Mouse (Mus musculus): ENCODE measurements around the gene Lbx1. TPM values are rescaled to one million over a fixed set of nuclear protein-coding genes. Genes with fewer than 3 reads are reported as not detected.
A peak's percentile ranks its signal among the peaks of the same experiment; 100 is the strongest.

Lbx1 gene
- polyA plus RNA-seq, 1 experiment from 2014 or later = not detected

DNA sequence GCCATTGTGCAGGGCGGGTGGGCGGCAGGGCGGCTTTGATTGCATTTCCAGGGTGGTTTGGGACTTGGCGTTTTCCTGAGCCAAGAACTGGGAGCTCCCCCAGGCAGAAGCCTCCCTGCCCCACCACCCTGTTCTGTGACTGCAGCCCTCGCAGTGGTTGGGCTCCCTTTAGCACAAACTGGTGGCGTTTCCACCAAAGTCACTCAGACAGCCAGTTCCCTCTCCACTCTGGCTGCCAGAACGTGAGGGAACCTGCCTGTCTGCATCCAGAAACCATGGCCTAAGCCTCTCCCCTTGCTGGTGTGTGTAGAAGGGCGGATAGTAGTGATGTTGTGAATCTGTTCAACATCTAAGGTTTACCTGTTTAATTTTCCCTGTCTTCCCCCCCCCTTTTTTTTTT is 9.4 kb downstream of the Lbx1 start:
- ATAC-seq (replicated peaks; ENCODE audit: low FRiP score) (no peak), DNase-seq (ENCODE audit: low spot score) (peak; percentile 57)
- WGBS = 0% methylated on average over 8 of the region's 8 CpGs
- Histone ChIP-seq H3K36me3 (ENCODE audit: control insufficient read depth, insufficient read depth, low read length) (no peaks in the 10 kb centered on the region), H3K9ac (ENCODE audit: low read length) (no peak overlapping the region), H3K27ac (ENCODE audit: low read depth, low read length) (no peak overlapping the region), H3K27me3 (ENCODE audit: control insufficient read depth, insufficient read depth, low read length) (peaks cover 98% of the 10 kb centered on the region), H3K9me3 (ENCODE audit: control insufficient read depth, low read length) (no peaks in the 10 kb centered on the region), H3K4me1 (replicated peaks; ENCODE audit: control insufficient read depth, insufficient read depth, low read length) (peaks cover 8% of the 10 kb centered on the region; the same call in 1 of the 2 replicates), H3K4me3 (ENCODE audit: low read depth, low read length) (no peak overlapping the region), H3K4me2 (ENCODE audit: low read depth, low read length, severe bottlenecking) (no peak overlapping the region)

DNA sequence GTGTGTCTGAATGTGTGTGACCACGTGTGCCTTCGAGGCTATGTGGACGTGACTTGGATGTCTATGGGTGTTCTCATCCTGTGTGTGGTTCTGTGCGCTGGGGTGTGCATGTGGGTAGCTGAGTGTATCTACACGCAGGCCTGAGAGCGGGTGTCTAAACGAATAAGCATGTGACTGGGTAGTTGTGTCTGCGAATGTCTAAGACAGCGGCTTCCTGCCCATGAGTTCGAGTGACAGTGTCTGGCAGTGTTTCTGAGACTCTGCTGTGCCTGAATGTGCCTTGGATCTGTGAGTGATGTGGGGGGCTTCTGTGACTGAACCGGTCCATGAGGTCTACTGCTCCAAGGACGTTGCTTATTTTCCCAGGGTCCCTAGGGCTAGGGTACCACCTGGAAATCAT is 10.5 kb downstream of the Lbx1 start:
- Histone ChIP-seq H3K27ac (ENCODE audit: low read depth, low read length) (no peak overlapping the region), H3K9ac (ENCODE audit: low read length) (no peak overlapping the region), H3K4me2 (ENCODE audit: low read depth, low read length, severe bottlenecking) (no peak overlapping the region), H3K4me3 (ENCODE audit: low read depth, low read length) (no peak overlapping the region), H3K9me3 (ENCODE audit: control insufficient read depth, low read length) (no peaks in the 10 kb centered on the region), H3K4me1 (replicated peaks; ENCODE audit: control insufficient read depth, insufficient read depth, low read length) (peaks cover 3% of the 10 kb centered on the region; the same call in 1 of the 2 replicates), H3K36me3 (ENCODE audit: control insufficient read depth, insufficient read depth, low read length) (no peaks in the 10 kb centered on the region), H3K27me3 (ENCODE audit: control insufficient read depth, insufficient read depth, low read length) (peaks cover 90% of the 10 kb centered on the region)
- 2% methylated on average over 12 of the region's 12 CpGs for WGBS
- ATAC-seq (replicated peaks; ENCODE audit: low FRiP score) (no peak), DNase-seq (ENCODE audit: low spot score) (peak; percentile 55)

DNA sequence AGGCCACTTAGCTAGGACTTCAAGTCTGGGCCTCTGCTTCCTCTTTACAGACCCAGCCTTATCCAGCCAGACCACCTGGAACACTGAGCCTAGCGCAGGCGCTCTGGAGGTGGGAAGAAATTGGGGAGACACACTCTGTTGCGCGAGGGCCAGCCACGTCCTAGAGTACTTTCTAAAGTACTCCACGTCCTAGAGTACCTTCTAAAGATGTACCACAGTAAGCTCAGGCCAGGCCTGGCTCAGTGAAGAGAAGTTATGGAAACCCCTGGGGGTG is 11.4 kb downstream of the Lbx1 start:
- ATAC-seq (replicated peaks; ENCODE audit: low FRiP score) = no peak
- H3K9me3 ChIP-seq (ENCODE audit: control insufficient read depth, low read length) = no peaks in the 10 kb centered on the region
- DNase-seq (ENCODE audit: low spot score) = no peak
- peaks cover 84% of the 10 kb centered on the region for H3K27me3 ChIP-seq (ENCODE audit: control insufficient read depth, insufficient read depth, low read length)
- H3K4me1 ChIP-seq (replicated peaks; ENCODE audit: control insufficient read depth, insufficient read depth, low read length) = peaks cover 3% of the 10 kb centered on the region; the same call in 1 of the 2 replicates
- no peaks in the 10 kb centered on the region for H3K36me3 ChIP-seq (ENCODE audit: control insufficient read depth, insufficient read depth, low read length)
- no peak overlapping the region for H3K4me3 ChIP-seq (ENCODE audit: low read depth, low read length)
- H3K4me2 ChIP-seq (ENCODE audit: low read depth, low read length, severe bottlenecking) = no peak overlapping the region
- 0% methylated on average over 6 of the region's 6 CpGs for WGBS
- no peak overlapping the region for H3K27ac ChIP-seq (ENCODE audit: low read depth, low read length)
- H3K9ac ChIP-seq (ENCODE audit: low read length) = no peak overlapping the region

DNA sequence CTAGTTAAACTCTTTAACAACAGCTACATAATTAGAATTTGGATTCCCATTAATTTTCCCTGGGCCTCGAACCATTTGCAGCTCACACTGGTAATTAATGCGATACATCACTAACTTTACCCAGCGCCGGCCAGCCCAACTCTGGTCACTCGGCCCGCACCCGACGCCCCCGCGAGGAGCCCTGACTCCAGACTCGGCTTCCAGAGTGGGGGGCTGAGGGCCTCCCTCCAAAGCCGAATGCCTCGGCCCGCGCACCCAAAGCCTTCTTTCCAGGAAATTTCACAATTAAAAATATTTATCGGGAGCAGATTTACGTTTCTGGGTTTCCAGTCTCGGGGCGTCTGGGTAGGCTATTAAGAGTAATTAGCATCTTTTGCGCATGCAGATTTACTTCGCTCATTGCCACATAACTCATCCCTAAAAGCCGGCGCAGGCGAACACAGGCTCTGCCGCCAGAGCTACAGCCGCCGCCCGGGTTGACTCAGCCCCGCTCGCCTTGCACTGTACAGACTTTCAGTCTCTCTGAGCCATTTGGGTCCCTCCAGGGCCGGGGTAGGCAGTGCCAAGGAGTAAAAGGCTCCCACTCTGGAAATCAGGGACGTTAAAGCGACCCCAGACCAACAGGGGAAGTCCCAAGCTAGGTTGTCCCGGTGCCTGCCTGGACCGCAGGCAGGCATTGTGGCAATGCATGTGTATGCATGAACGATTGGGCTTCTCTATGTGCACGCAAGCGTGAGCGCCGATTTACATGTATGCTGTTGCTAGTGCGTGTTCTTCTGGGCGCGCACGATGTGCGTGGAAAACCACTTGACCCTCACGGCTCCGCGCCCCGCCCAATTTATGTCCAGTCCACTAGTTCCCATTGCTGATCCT is 12.0 kb downstream of the Lbx1 start:
- Histone ChIP-seq H3K27me3 (ENCODE audit: control insufficient read depth, insufficient read depth, low read length) (peaks cover 80% of the 10 kb centered on the region), H3K9ac (ENCODE audit: low read length) (no peak overlapping the region), H3K9me3 (ENCODE audit: control insufficient read depth, low read length) (no peaks in the 10 kb centered on the region), H3K36me3 (ENCODE audit: control insufficient read depth, insufficient read depth, low read length) (no peaks in the 10 kb centered on the region), H3K4me3 (ENCODE audit: low read depth, low read length) (no peak overlapping the region), H3K27ac (ENCODE audit: low read depth, low read length) (no peak overlapping the region), H3K4me2 (ENCODE audit: low read depth, low read length, severe bottlenecking) (no peak overlapping the region), H3K4me1 (replicated peaks; ENCODE audit: control insufficient read depth, insufficient read depth, low read length) (peaks cover 3% of the 10 kb centered on the region; the same call in 1 of the 2 replicates)
- WGBS = 2% methylated on average over 49 of the region's 49 CpGs
- DNase-seq (ENCODE audit: low spot score) (peak; percentile 68), ATAC-seq (replicated peaks; ENCODE audit: low FRiP score) (no peak)

DNA sequence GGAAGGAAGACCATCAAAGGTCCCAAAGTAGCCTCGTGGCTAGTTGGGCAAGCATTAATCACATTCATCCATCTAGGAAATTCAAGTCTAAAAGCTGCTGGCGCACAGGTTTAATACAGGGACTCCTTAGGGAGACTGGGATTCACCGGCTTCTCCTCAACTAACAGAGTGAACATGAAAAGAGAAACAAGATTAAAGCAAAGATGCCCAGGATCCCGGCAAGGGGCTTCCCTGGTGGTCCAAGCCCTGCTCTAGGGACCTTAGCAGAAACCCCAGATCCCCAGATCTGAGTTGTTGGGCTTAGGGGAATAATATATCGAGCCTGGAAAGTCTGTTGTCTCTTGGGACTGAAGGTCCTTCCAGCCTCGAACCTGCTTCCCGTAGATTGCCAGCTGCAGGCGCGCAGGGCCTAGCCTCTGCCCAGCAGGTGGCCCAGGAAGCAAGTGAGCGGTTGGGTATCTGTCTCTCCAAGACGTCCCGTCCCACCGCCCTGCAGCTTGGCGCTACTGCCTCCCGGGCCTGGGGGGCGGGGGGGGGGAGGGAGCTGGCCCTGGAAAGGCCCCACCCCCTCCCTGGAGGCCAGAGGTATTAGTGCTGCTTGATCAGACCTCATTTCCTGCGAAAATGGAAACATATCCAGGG is 13.3 kb downstream of the Lbx1 start:
- Histone ChIP-seq H3K4me1 (replicated peaks; ENCODE audit: control insufficient read depth, insufficient read depth, low read length) (peaks cover 3% of the 10 kb centered on the region; the same call in 1 of the 2 replicates), H3K9ac (ENCODE audit: low read length) (no peak overlapping the region), H3K27ac (ENCODE audit: low read depth, low read length) (no peak overlapping the region), H3K9me3 (ENCODE audit: control insufficient read depth, low read length) (no peaks in the 10 kb centered on the region), H3K36me3 (ENCODE audit: control insufficient read depth, insufficient read depth, low read length) (no peaks in the 10 kb centered on the region), H3K4me2 (ENCODE audit: low read depth, low read length, severe bottlenecking) (no peak overlapping the region), H3K4me3 (ENCODE audit: low read depth, low read length) (no peak overlapping the region), H3K27me3 (ENCODE audit: control insufficient read depth, insufficient read depth, low read length) (peaks cover 66% of the 10 kb centered on the region)
- peak; percentile 62 for DNase-seq (ENCODE audit: low spot score)
- WGBS = 2% methylated on average over 17 of the region's 17 CpGs
- no peak for ATAC-seq (replicated peaks; ENCODE audit: low FRiP score)

DNA sequence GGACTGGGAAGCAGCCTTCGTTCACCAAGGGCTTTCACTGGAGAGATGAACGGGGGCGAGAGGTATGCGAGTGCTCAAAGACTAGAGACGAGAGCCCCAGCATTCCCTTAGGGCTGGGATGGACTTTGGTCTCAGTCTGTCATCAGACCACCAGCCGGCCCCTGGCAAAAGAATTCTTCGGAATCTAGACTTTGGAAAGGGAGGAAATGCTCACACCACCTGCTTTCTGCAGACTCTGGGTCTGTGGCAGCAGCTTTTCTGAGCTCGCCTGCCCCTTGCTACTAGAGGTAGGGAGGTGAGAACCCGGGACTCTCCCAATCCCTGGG is 14.2 kb downstream of the Lbx1 start:
- peaks cover 3% of the 10 kb centered on the region; the same call in 1 of the 2 replicates for H3K4me1 ChIP-seq (replicated peaks; ENCODE audit: control insufficient read depth, insufficient read depth, low read length)
- H3K27me3 ChIP-seq (ENCODE audit: control insufficient read depth, insufficient read depth, low read length) = peaks cover 58% of the 10 kb centered on the region
- H3K4me3 ChIP-seq (ENCODE audit: low read depth, low read length) = peak overlapping the region; percentile 27; the same call in 1 of the 2 replicates
- no peak for DNase-seq (ENCODE audit: low spot score)
- ATAC-seq (replicated peaks; ENCODE audit: low FRiP score) = no peak
- H3K36me3 ChIP-seq (ENCODE audit: control insufficient read depth, insufficient read depth, low read length) = no peaks in the 10 kb centered on the region
- no peak overlapping the region for H3K9ac ChIP-seq (ENCODE audit: low read length)
- H3K4me2 ChIP-seq (ENCODE audit: low read depth, low read length, severe bottlenecking) = peak overlapping the region; percentile 69; the same call in 1 of the 2 replicates
- no peak overlapping the region for H3K27ac ChIP-seq (ENCODE audit: low read depth, low read length)
- no peaks in the 10 kb centered on the region for H3K9me3 ChIP-seq (ENCODE audit: control insufficient read depth, low read length)
- WGBS = 1% methylated on average over 9 of the region's 9 CpGs

DNA sequence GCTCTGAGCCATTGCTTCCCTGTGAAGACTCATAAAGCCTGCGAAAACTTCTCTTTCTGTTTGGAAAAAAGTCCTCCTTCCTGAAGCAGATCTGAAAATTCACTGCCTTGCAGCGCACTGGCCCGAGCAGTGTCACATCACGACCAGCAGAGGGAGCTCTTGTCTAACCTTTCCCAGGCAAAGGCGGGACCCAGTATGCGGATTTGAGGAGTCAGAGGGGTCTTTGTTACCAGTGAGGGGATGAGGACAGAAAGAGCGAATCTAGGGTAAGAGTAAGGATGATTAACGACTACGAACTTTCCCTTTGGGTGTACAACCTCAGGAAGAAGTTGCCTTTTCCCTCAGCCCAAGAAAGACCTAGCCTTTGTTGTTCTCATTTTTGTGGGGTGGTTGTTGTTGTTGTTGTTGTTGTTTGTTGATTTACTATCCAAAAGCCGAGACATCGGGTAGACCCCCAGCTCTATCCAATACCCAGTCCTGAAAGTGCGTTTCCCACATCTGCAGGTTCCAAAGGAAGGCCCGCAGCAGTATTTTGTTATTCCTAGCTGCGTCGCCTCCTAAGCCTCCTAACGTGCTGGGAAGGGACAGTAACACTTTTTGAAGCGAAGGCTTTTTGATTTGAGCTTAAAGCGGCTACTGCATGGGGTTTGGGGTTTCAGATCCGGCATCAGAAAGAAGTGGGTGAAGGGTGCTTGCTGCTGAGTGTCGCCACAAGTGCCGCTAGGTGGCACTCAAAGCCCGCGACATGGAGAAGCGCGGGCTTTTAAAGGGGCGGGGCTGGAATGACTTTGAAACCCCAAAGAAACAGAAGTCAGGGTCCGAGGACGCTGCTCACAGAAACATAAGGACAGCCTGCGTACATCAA is 14.8 kb downstream of the Lbx1 start:
- H3K9me3 ChIP-seq (ENCODE audit: control insufficient read depth, low read length) = no peaks in the 10 kb centered on the region
- ATAC-seq (replicated peaks; ENCODE audit: low FRiP score) (peak; percentile 71; the same call in 1 of the 2 replicates), DNase-seq (ENCODE audit: low spot score) (peak; percentile 93)
- H3K4me1 ChIP-seq (replicated peaks; ENCODE audit: control insufficient read depth, insufficient read depth, low read length) = peaks cover 3% of the 10 kb centered on the region; the same call in 1 of the 2 replicates
- WGBS = 2% methylated on average over 29 of the region's 29 CpGs
- no peaks in the 10 kb centered on the region for H3K36me3 ChIP-seq (ENCODE audit: control insufficient read depth, insufficient read depth, low read length)
- peak overlapping the region; percentile 27 for H3K4me3 ChIP-seq (ENCODE audit: low read depth, low read length)
- peak overlapping the region; percentile 69 for H3K4me2 ChIP-seq (ENCODE audit: low read depth, low read length, severe bottlenecking)
- H3K9ac ChIP-seq (ENCODE audit: low read length) = peak overlapping the region; percentile 35
- peaks cover 53% of the 10 kb centered on the region for H3K27me3 ChIP-seq (ENCODE audit: control insufficient read depth, insufficient read depth, low read length)
- no peak overlapping the region for H3K27ac ChIP-seq (ENCODE audit: low read depth, low read length)

DNA sequence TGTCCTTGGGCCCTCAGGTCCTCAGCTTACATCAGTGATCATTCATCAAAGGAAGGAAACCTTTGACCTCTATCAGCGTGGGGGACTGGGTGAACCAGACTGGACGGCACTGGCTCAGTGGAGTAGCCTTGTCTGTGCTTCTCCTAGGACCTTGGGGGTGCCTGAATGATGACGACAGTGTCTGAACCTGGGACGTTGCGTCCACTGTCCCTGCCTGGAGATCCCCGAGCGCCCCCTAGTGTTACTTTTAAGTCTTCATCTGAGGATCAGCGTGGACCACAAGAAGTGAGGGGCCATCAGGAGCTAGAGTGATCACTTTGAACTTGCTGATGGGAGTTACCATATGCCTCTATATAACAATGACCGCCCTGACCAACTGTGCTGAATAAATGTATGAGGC is 19.4 kb downstream of the Lbx1 start:
- Histone ChIP-seq H3K9ac (ENCODE audit: low read length) (no peak overlapping the region), H3K4me2 (ENCODE audit: low read depth, low read length, severe bottlenecking) (no peak overlapping the region), H3K4me3 (ENCODE audit: low read depth, low read length) (no peak overlapping the region), H3K27me3 (ENCODE audit: control insufficient read depth, insufficient read depth, low read length) (peaks cover 7% of the 10 kb centered on the region), H3K4me1 (replicated peaks; ENCODE audit: control insufficient read depth, insufficient read depth, low read length) (no peaks in the 10 kb centered on the region), H3K36me3 (ENCODE audit: control insufficient read depth, insufficient read depth, low read length) (no peaks in the 10 kb centered on the region), H3K9me3 (ENCODE audit: control insufficient read depth, low read length) (no peaks in the 10 kb centered on the region), H3K27ac (ENCODE audit: low read depth, low read length) (no peak overlapping the region)
- WGBS = 3% methylated on average over 9 of the region's 9 CpGs
- DNase-seq (ENCODE audit: low spot score) (peak; percentile 59), ATAC-seq (replicated peaks; ENCODE audit: low FRiP score) (no peak)
